Comparison of ENCODE assay signal across 8 mouse cellular contexts in the genomic region with DNA sequence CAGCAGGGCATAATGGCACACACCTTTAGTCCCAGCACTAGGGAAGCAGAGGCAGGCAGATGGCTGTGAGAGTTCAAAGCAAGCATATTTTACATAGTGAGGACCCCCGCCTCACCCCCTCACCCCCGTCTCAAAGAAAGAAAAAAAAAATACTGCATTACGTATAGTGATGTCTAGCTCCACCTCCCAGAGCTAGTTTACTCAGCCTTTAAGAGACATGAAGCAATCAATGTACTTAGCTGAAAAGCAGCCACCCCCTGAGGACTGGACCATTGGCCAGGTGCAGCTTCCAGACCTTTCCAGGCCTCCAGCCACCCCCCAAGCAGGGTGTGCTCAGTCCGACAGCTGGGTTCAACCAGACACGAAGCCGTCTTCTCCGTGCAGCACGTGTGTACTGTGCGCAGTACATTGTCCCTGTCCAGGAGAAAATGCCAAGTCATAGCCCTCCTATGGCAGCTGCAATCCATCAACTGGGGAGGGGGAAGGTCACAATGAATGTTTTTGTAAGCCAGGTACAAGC. TPM values are rescaled to one million over a fixed set of nuclear protein-coding genes. Genes with fewer than 3 reads are reported as not detected.
DNase-seq lines count a peak whose midpoint lies in the region; ATAC-seq lines count a peak whose summit lies in the region.

No protein-coding gene starts in this region.

- H3K36me3 ChIP-seq in heart, embryonic 10.5 days: no peaks in the 10 kb centered on the region
- no peaks in the 10 kb centered on the region for H3K36me3 ChIP-seq in stomach, embryonic 15.5 days

- WGBS in heart, embryonic 10.5 days: 37% methylated on average over 9 of the region's 9 CpGs
- 20% methylated on average over 9 of the region's 9 CpGs for whole genome bisulfite sequencing in stomach, embryonic 15.5 days

- peak; percentile 89 for ATAC-seq in stomach, embryonic 15.5 days (ENCODE audit: insufficient read depth, low FRiP score, low read depth)

- peak overlapping the region; percentile 55 for H3K4me3 ChIP-seq in heart, embryonic 10.5 days
- H3K4me3 ChIP-seq in stomach, embryonic 15.5 days (replicated peaks): peak overlapping the region; percentile 39

- H3K9ac ChIP-seq in stomach, embryonic 15.5 days: no peak overlapping the region

- H3K4me1 ChIP-seq in heart, embryonic 10.5 days: 0 out of 2 replicates have a peak, but pooled peaks cover 6% of the 10 kb centered on the region
- no peaks in the 10 kb centered on the region for H3K4me1 ChIP-seq in stomach, embryonic 15.5 days

- H3K27me3 ChIP-seq in heart, embryonic 10.5 days (ENCODE audit: insufficient read depth, poor library complexity, severe bottlenecking): no peaks in the 10 kb centered on the region
- H3K27me3 ChIP-seq in stomach, embryonic 15.5 days (replicated peaks): no peaks in the 10 kb centered on the region

- peak overlapping the region; percentile 60 for H3K4me2 ChIP-seq in stomach, embryonic 15.5 days

- no peaks in the 10 kb centered on the region for H3K9me3 ChIP-seq in heart, embryonic 10.5 days
- no peaks in the 10 kb centered on the region for H3K9me3 ChIP-seq in stomach, embryonic 15.5 days

- DNase-seq in right cerebral cortex, postnatal 25 days: peak; percentile 10
- DNase-seq in right cerebral cortex, postnatal 36 days (ENCODE audit: low spot score in 2 of 2): no peak
- peak; percentile 8 to 17 for DNase-seq in cerebellum, postnatal 36 days
- no peak for DNase-seq in heart, embryonic 10.5 days (ENCODE audit: low spot score)
- peak; percentile 28 for DNase-seq in kidney, postnatal 10 days
- peak; percentile 11 for DNase-seq in lung, postnatal 14 days
- DNase-seq in spleen, adult 18-20 months: no peak

- peak overlapping the region; percentile 82 for H3K27ac ChIP-seq in heart, embryonic 10.5 days
- peak overlapping the region; percentile 88 for H3K27ac ChIP-seq in stomach, embryonic 15.5 days

RNA-seq across cellular contexts. Expression of a gene that starts 24.0 kb away (rescaled TPM):
- 558 and 584 TPM in 2 replicates for polyA plus RNA-seq in heart, embryonic 10.5 days (2016; fragmentation: Nextera tagmentation; extraction: Ambion mirVana)
- 591 and 639 TPM in 2 replicates for polyA plus RNA-seq in stomach, embryonic 15.5 days (2015; fragmentation: Nextera tagmentation; extraction: Ambion mirVana)

Comparison
In these comparisons a context has a peak if more than half of its experiments do, and no peak if none do; other contexts are left out.
1. DNase-seq: peak in right cerebral cortex, postnatal 25 days (single experiment), cerebellum, postnatal 36 days (2 of 2), kidney, postnatal 10 days (single experiment) and lung, postnatal 14 days (single experiment); none in right cerebral cortex, postnatal 36 days (0 of 2), heart, embryonic 10.5 days (single experiment) and spleen, adult 18-20 months (0 of 2).